In genomic region chr10:16498580-16498979, GRCm38 (mm10) we compare ENCODE assay signal across 23 mouse cellular contexts.
DNase-seq lines count a peak whose midpoint lies in the region; ATAC-seq and TF ChIP-seq lines count a peak whose summit lies in the region.
"Had no signal": no experiment of that assay in that cellular context is flagged by ENCODE, and none has a peak within 500 bp of the region (broad histone marks: within the 10 kb centered on the region; RNA-seq: fewer than 3 reads in every experiment).

No protein-coding gene starts in this region.

- H3K27ac ChIP-seq in heart, embryonic 12.5 days (ENCODE audit: poor library complexity, severe bottlenecking) = no peak overlapping the region
- H3K27ac ChIP-seq in CH12.LX (ENCODE audit: insufficient read depth, low read depth) = no peak overlapping the region
- H3K27ac ChIP-seq in hindbrain, postnatal 0 days = no peak overlapping the region
- H3K27ac ChIP-seq: forebrain, embryonic 15.5 days; heart, embryonic 10.5 days; hindbrain, embryonic 12.5 days; limb, embryonic 12.5 days; liver, embryonic 12.5 days; midbrain, embryonic 10.5 days had no signal

- H3K36me3 ChIP-seq in heart, embryonic 12.5 days = no peaks in the 10 kb centered on the region
- no peaks in the 10 kb centered on the region for H3K36me3 ChIP-seq in CH12.LX (replicated peaks in 1 of 2; ENCODE audit: control insufficient read depth in 1 of 2, insufficient read depth in 1 of 2, low read length in 1 of 2)
- no peaks in the 10 kb centered on the region for H3K36me3 ChIP-seq in myocyte (ENCODE audit: control insufficient read depth, insufficient read depth)
- H3K36me3 ChIP-seq in hindbrain, postnatal 0 days (ENCODE audit: insufficient read depth, low read length) = no peaks in the 10 kb centered on the region
- H3K36me3 ChIP-seq: forebrain, embryonic 15.5 days; heart, embryonic 10.5 days; hindbrain, embryonic 12.5 days; limb, embryonic 12.5 days; liver, embryonic 12.5 days; midbrain, embryonic 10.5 days had no signal

- TF ChIP-seq RAD21 in CH12.LX (IDR thresholded peaks at IDR 0.05; ENCODE audit: low read depth, low read length) = no peak

- 72% methylated on average over 1 of the region's 1 CpGs for WGBS in heart, embryonic 12.5 days
- WGBS in hindbrain, postnatal 0 days = 93% methylated on average over 1 of the region's 1 CpGs

- H3K79me2 ChIP-seq in CH12.LX (replicated peaks; ENCODE audit: control insufficient read depth, extremely low read depth, insufficient read depth, poor library complexity, severe bottlenecking) (no peaks in the 10 kb centered on the region), myocyte (ENCODE audit: control insufficient read depth, insufficient read depth) (no peaks in the 10 kb centered on the region)

- peak; percentile 1 to 3 for DNase-seq in heart, adult 18-20 months
- DNase-seq in CH12.LX (ENCODE audit: extremely low read depth) (peak; percentile 6), adipocyte (ENCODE audit: low spot score) (peak; percentile 44)
- no peak for DNase-seq in retina, embryonic 14.5 days (ENCODE audit: low spot score)
- DNase-seq in hindbrain, postnatal 0 days (ENCODE audit: low spot score) = no peak
- DNase-seq: cerebellum, adult 18-20 months; gastrocnemius, postnatal 36 days; heart, postnatal 10 days; kidney, adult 2 months; kidney, postnatal 14 days; lung, embryonic 14.5 days; lung, postnatal 36 days; thymus, postnatal 14 days had no signal

- TF ChIP-seq EP300 in CH12.LX (IDR thresholded peaks at IDR 0.05; ENCODE audit: low read length) = no peak

- no peak for TF ChIP-seq POLR2A in CH12.LX (IDR thresholded peaks at IDR 0.05; ENCODE audit: low read depth, low read length)
- TF ChIP-seq POLR2A in myocyte (IDR thresholded peaks at IDR 0.05; ENCODE audit: insufficient read length, low read depth) = no peak

- H3K4me3 ChIP-seq in heart, embryonic 12.5 days = no peak overlapping the region
- H3K4me3 ChIP-seq in CH12.LX (replicated peaks in 1 of 3; ENCODE audit: low read depth in 2 of 3, low read length in 2 of 3, poor library complexity in 1 of 3) (no peak overlapping the region), myocyte (no peak overlapping the region)
- H3K4me3 ChIP-seq in hindbrain, postnatal 0 days (ENCODE audit: low read length) = no peak overlapping the region
- H3K4me3 ChIP-seq: erythroblast, embryonic 14.5 days; forebrain, embryonic 15.5 days; heart, embryonic 10.5 days; hindbrain, embryonic 12.5 days; limb, embryonic 12.5 days; liver, embryonic 12.5 days; midbrain, embryonic 10.5 days had no signal

- H3K27me3 ChIP-seq in heart, embryonic 12.5 days (replicated peaks) = no peaks in the 10 kb centered on the region
- no peaks in the 10 kb centered on the region for H3K27me3 ChIP-seq in CH12.LX (replicated peaks)
- H3K27me3 ChIP-seq in myocyte (ENCODE audit: control insufficient read depth, insufficient read depth, insufficient read length) = no peaks in the 10 kb centered on the region
- H3K27me3 ChIP-seq in hindbrain, postnatal 0 days (ENCODE audit: insufficient read depth, low read length) = no peaks in the 10 kb centered on the region
- H3K27me3 ChIP-seq: forebrain, embryonic 15.5 days; hindbrain, embryonic 12.5 days; limb, embryonic 12.5 days; liver, embryonic 12.5 days had no signal

- no peak for ATAC-seq in heart, embryonic 12.5 days (ENCODE audit: insufficient number of reproducible peaks, low FRiP score)
- no peak for ATAC-seq in hindbrain, postnatal 0 days
- ATAC-seq: forebrain, embryonic 15.5 days; inflammation-experienced regulatory T-cells, adult 6 months; liver, embryonic 12.5 days had no signal

- no peak overlapping the region for H3K9ac ChIP-seq in heart, embryonic 12.5 days
- H3K9ac ChIP-seq in CH12.LX (ENCODE audit: insufficient read depth, low read depth) = no peak overlapping the region
- H3K9ac ChIP-seq in hindbrain, postnatal 0 days (replicated peaks; ENCODE audit: low read length) = no peak overlapping the region
- H3K9ac ChIP-seq: forebrain, embryonic 15.5 days; hindbrain, embryonic 12.5 days; limb, embryonic 12.5 days; liver, embryonic 12.5 days; lung, embryonic 14.5 days had no signal

- H3K9me3 ChIP-seq in heart, embryonic 12.5 days (replicated peaks) = no peaks in the 10 kb centered on the region
- no peaks in the 10 kb centered on the region for H3K9me3 ChIP-seq in CH12.LX (replicated peaks; ENCODE audit: low read length)
- no peaks in the 10 kb centered on the region for H3K9me3 ChIP-seq in hindbrain, postnatal 0 days (ENCODE audit: low read length)
- H3K9me3 ChIP-seq: forebrain, embryonic 15.5 days; heart, embryonic 10.5 days; hindbrain, embryonic 12.5 days; limb, embryonic 12.5 days; liver, embryonic 12.5 days; midbrain, embryonic 10.5 days had no signal

- no peak overlapping the region for H3ac ChIP-seq in myocyte (ENCODE audit: control insufficient read depth, insufficient read length)

- dilution Hi-C loops in CH12.LX (cut with MboI; ENCODE audit: extremely low pct_ligation_motif_present, extremely low pct_unique_long_range_greater_than_20kb, low sequenced_read_pairs) = no loop called here

- no peak for TF ChIP-seq CTCF in CH12.LX (conservative IDR thresholded peaks at IDR 0.05 in 1 of 2, IDR thresholded peaks at IDR 0.05 in 1 of 2; ENCODE audit: low read depth in 2 of 2, low read length in 2 of 2)
- no peak for TF ChIP-seq CTCF in hindbrain, postnatal 0 days (IDR thresholded peaks at IDR 0.05; ENCODE audit: low read depth)

- in situ Hi-C loops in CH12.LX (cut with MboI; ENCODE audit: low pct_ligation_motif_present, low pct_unique_long_range_greater_than_20kb, low sequenced_read_pairs) = no loop called here

- H3K4me2 ChIP-seq in heart, embryonic 12.5 days = no peak overlapping the region
- H3K4me2 ChIP-seq in CH12.LX (ENCODE audit: insufficient read depth, low read depth, poor library complexity, severe bottlenecking) = no peak overlapping the region
- no peak overlapping the region for H3K4me2 ChIP-seq in myocyte (ENCODE audit: low read depth)
- no peak overlapping the region for H3K4me2 ChIP-seq in hindbrain, postnatal 0 days (ENCODE audit: low read depth, low read length)
- H3K4me2 ChIP-seq: forebrain, embryonic 15.5 days; hindbrain, embryonic 12.5 days; limb, embryonic 12.5 days; liver, embryonic 12.5 days; lung, embryonic 14.5 days had no signal

- H3K4me1 ChIP-seq in heart, embryonic 12.5 days (replicated peaks) = no peaks in the 10 kb centered on the region
- no peaks in the 10 kb centered on the region for H3K4me1 ChIP-seq in CH12.LX (ENCODE audit: control insufficient read depth in 1 of 2, insufficient read depth in 2 of 2)
- H3K4me1 ChIP-seq in hindbrain, postnatal 0 days (ENCODE audit: insufficient read depth, low read length) = no peaks in the 10 kb centered on the region
- H3K4me1 ChIP-seq: forebrain, embryonic 15.5 days; heart, embryonic 10.5 days; hindbrain, embryonic 12.5 days; limb, embryonic 12.5 days; liver, embryonic 12.5 days; midbrain, embryonic 10.5 days had no signal

TF ChIP-seq in CH12.LX, 34 proteins besides CTCF, POLR2A, EP300 and RAD21:
- TF ChIP-seq ETS1 (conservative IDR thresholded peaks at IDR 0.05; ENCODE audit: low read depth, low read length) (0 out of 2 replicates have a peak, but pooled peaks have one; percentile 10), MEF2A (IDR thresholded peaks at IDR 0.05; ENCODE audit: borderline replicate concordance, low read depth, low read length) (no peak)

TF ChIP-seq in myocyte, 11 proteins besides CTCF, POLR2A, EP300 and RAD21:
- TF ChIP-seq MYOG (IDR thresholded peaks at IDR 0.05; ENCODE audit: control insufficient read depth in 1 of 3, insufficient read depth in 1 of 3, insufficient read length in 2 of 3, low read depth in 2 of 3) (no peak), CEBPB (IDR thresholded peaks at IDR 0.05; ENCODE audit: insufficient read depth, poor library complexity, severe bottlenecking) (0 out of 2 replicates have a peak, but pooled peaks have one; percentile 19), REST (IDR thresholded peaks at IDR 0.05; ENCODE audit: insufficient read depth, insufficient read length) (no peak)
TF ChIP-seq in myocyte: peak in this region for 1.

Comparison
In these comparisons a context has a peak if more than half of its experiments do, and no peak if none do; other contexts are left out.
1. DNase-seq: peak in heart, adult 18-20 months (2 of 2), CH12.LX (single experiment) and adipocyte (single experiment); none in retina, embryonic 14.5 days (single experiment) and hindbrain, postnatal 0 days (single experiment).